ENCODE assay signal across 22 mouse cellular contexts in the genomic region with DNA sequence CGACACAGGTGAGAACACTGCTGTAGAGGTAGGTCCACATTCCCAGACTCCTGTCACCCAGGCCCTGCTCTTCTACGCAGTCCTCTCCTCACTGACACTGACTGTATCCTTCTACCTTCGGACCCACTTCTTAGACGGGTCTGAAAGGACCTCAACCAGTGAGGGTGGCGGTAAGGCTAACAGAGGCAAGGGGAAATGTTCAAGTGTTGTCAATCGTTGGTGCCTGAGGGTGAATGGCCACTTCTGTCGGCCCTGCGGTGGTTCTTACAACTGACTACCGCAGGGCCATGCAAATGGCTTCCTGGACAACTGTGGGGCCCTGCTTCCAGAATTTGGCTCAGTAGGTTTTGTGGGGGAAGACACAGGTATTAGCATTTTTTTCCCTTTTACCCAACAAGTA.
"Had no signal": no experiment of that assay in that cellular context is flagged by ENCODE, and none has a peak within 500 bp of the region (broad histone marks: within the 10 kb centered on the region; RNA-seq: fewer than 3 reads in every experiment).

No protein-coding gene starts in this region.

- H3K27me3 ChIP-seq: heart, embryonic 12.5 days; hindbrain, embryonic 12.5 days; intestine, embryonic 15.5 days; kidney, embryonic 15.5 days; limb, embryonic 12.5 days had no signal

- H3K4me3 ChIP-seq: gastrocnemius, adult 2 months; heart, embryonic 12.5 days; hindbrain, embryonic 10.5 days; hindbrain, embryonic 12.5 days; intestine, embryonic 15.5 days; kidney, embryonic 15.5 days; layer of hippocampus, adult 2 months; left cerebral cortex, adult 2 months; limb, embryonic 10.5 days; limb, embryonic 12.5 days had no signal

- H3K9ac ChIP-seq: heart, embryonic 12.5 days; hindbrain, embryonic 14.5 days; intestine, embryonic 15.5 days; kidney, embryonic 15.5 days; limb, embryonic 12.5 days had no signal

- ATAC-seq: forebrain, embryonic 16.5 days; hindbrain, embryonic 16.5 days; inflammation-experienced regulatory T-cells, adult 6 months; intestine, embryonic 15.5 days had no signal

- H3K4me1 ChIP-seq: intestine, embryonic 15.5 days had no signal

- H3K27ac ChIP-seq: gastrocnemius, adult 2 months; hindbrain, embryonic 10.5 days; hindbrain, embryonic 12.5 days; hindbrain, embryonic 14.5 days; intestine, embryonic 15.5 days; kidney, embryonic 15.5 days; layer of hippocampus, adult 2 months; left cerebral cortex, adult 2 months; limb, embryonic 10.5 days had no signal

- H3K9me3 ChIP-seq: heart, embryonic 12.5 days; hindbrain, embryonic 10.5 days; hindbrain, embryonic 12.5 days; intestine, embryonic 15.5 days; kidney, embryonic 15.5 days; limb, embryonic 10.5 days; limb, embryonic 12.5 days had no signal

- DNase-seq: gastrocnemius, adult 2 months; gastrocnemius, postnatal 10 days; gastrocnemius, postnatal 25 days; heart, postnatal 10 days; heart, postnatal 4 days; kidney, adult 18-20 months; kidney, adult 8-10 months; kidney, postnatal 10 days; liver had no signal

- H3K4me2 ChIP-seq: heart, embryonic 12.5 days; hindbrain, embryonic 12.5 days; hindbrain, embryonic 14.5 days; intestine, embryonic 15.5 days; kidney, embryonic 15.5 days; limb, embryonic 12.5 days had no signal
